In genomic region chr5:43990316-43990715, GRCm38 (mm10) we compare ENCODE assay signal across 10 mouse cellular contexts. TPM values are rescaled to one million over a fixed set of nuclear protein-coding genes. Genes with fewer than 3 reads are reported as not detected.
A peak's percentile ranks its signal among the peaks of the same experiment; 100 is the strongest.
DNase-seq lines count a peak whose midpoint lies in the region; ATAC-seq and TF ChIP-seq lines count a peak whose summit lies in the region.
"Had no signal": no experiment of that assay in that cellular context is flagged by ENCODE, and none has a peak within 500 bp of the region (broad histone marks: within the 10 kb centered on the region; RNA-seq: fewer than 3 reads in every experiment).

No protein-coding gene starts in this region.

- peak; percentile 76 for DNase-seq in kidney, adult 18-20 months
- DNase-seq in ES-CJ7 (ENCODE audit: low read depth, low spot score), result peak; percentile 53
- DNase-seq in cerebellum, adult 11-12 months, result peak; percentile 17
- peak; percentile 52 for DNase-seq in gastrocnemius, postnatal 10 days
- DNase-seq in left cerebral cortex, postnatal 14 days (ENCODE audit: low spot score in 2 of 2), result peak; percentile 11 to 32
- DNase-seq in thymus, postnatal 4 days, result peak; percentile 88

- peak; percentile 42; the same call in 1 of the 2 replicates for TF ChIP-seq CTCF in olfactory bulb, adult 2 months (IDR thresholded peaks at IDR 0.05; ENCODE audit: insufficient read depth, low read depth, low read length)

- no peaks in the 10 kb centered on the region; the same call in 1 of the 2 replicates for H3K36me3 ChIP-seq in kidney, embryonic 15.5 days
- H3K36me3 ChIP-seq: embryonic facial prominence, embryonic 12.5 days; limb, embryonic 13.5 days had no signal

- TF ChIP-seq POLR2A in olfactory bulb, adult 2 months (IDR thresholded peaks at IDR 0.05; ENCODE audit: insufficient read depth, low read depth, low read length), result no peak

- H3K27me3 ChIP-seq in kidney, embryonic 15.5 days, result no peaks in the 10 kb centered on the region
- H3K27me3 ChIP-seq: embryonic facial prominence, embryonic 12.5 days; limb, embryonic 13.5 days had no signal

- WGBS in kidney, embryonic 15.5 days, result 54% methylated on average over 6 of the region's 6 CpGs
- 52% methylated on average over 6 of the region's 6 CpGs for WGBS in olfactory bulb, adult 2 months

- no peak overlapping the region for H3K4me2 ChIP-seq in kidney, embryonic 15.5 days
- H3K4me2 ChIP-seq: embryonic facial prominence, embryonic 12.5 days; limb, embryonic 13.5 days had no signal

- intact Hi-C loops in left cerebral cortex, postnatal 14 days (cut with DNase I), result loop anchor here (5.0 kb wide), 2 partner anchors 98 to 148 kb away; no protein-coding TSS in a partner anchor

- H3K9me3 ChIP-seq in kidney, embryonic 15.5 days (replicated peaks), result no peaks in the 10 kb centered on the region
- H3K9me3 ChIP-seq: embryonic facial prominence, embryonic 12.5 days; limb, embryonic 13.5 days had no signal

- H3K4me1 ChIP-seq in kidney, embryonic 15.5 days, result no peaks in the 10 kb centered on the region
- no peaks in the 10 kb centered on the region for H3K4me1 ChIP-seq in olfactory bulb, adult 2 months (ENCODE audit: control insufficient read depth, insufficient read depth, low read length)
- H3K4me1 ChIP-seq: embryonic facial prominence, embryonic 12.5 days; limb, embryonic 13.5 days had no signal

- no peak for ATAC-seq in kidney, embryonic 15.5 days (replicated peaks; ENCODE audit: low FRiP score)

- no peak overlapping the region for H3K9ac ChIP-seq in kidney, embryonic 15.5 days
- H3K9ac ChIP-seq: embryonic facial prominence, embryonic 12.5 days; limb, embryonic 13.5 days had no signal

- no peak overlapping the region for H3K4me3 ChIP-seq in kidney, embryonic 15.5 days (replicated peaks)
- no peak overlapping the region for H3K4me3 ChIP-seq in olfactory bulb, adult 2 months (ENCODE audit: insufficient read depth, low read depth, low read length)
- H3K4me3 ChIP-seq: embryonic facial prominence, embryonic 12.5 days; limb, embryonic 13.5 days had no signal

- H3K27ac ChIP-seq in kidney, embryonic 15.5 days, result no peak overlapping the region
- H3K27ac ChIP-seq in olfactory bulb, adult 2 months (ENCODE audit: insufficient read depth, low read depth, low read length), result no peak overlapping the region
- H3K27ac ChIP-seq: embryonic facial prominence, embryonic 12.5 days; limb, embryonic 13.5 days had no signal

RNA-seq across cellular contexts. Expression of gene Fgfbp1, which starts 8.7 kb away (rescaled TPM):
- polyA plus RNA-seq in kidney, embryonic 15.5 days (2015; fragmentation: Nextera tagmentation; extraction: Ambion mirVana), result 5.1 and 6.6 TPM in 2 replicates
- total RNA-seq in gastrocnemius, postnatal 10 days (2021), result not detected
- 1 to 10 TPM; 5.5 to 6.8 TPM for total RNA-seq in left cerebral cortex, postnatal 14 days (2021)
- not detected in 2 replicates for polyA plus RNA-seq in olfactory bulb, adult 2 months (2012; ENCODE audit: insufficient read depth, insufficient read length, low replicate concordance, missing spikeins)

Comparison
In these comparisons a context has a peak if more than half of its experiments do, and no peak if none do; other contexts are left out.
1. DNase-seq: peak in every context shown above with its lines; median percentile 88 in thymus, postnatal 4 days; 76 in kidney, adult 18-20 months; 53 in ES-CJ7; 52 in gastrocnemius, postnatal 10 days; 22 in left cerebral cortex, postnatal 14 days; 17 in cerebellum, adult 11-12 months.
2. RNA of gene Fgfbp1, which starts 8.7 kb away (total RNA-seq): 5.5 to 6.8 TPM in left cerebral cortex, postnatal 14 days; not detected in gastrocnemius, postnatal 10 days; every median in the first group is over 4 times any median in the second.